Mouse (Mus musculus): Measurements from ENCODE around the gene L3hypdh. TPM values are rescaled to one million over a fixed set of nuclear protein-coding genes. Genes with fewer than 3 reads are reported as not detected.

Gene L3hypdh
- 2.5 and 5.2 TPM in 2 replicates for total RNA-seq (2012; rRNA removed)
- polyA plus RNA-seq (2012; ENCODE audit: insufficient read depth in 1 of 2, insufficient read length in 2 of 2, low read depth in 1 of 2, low replicate concordance in 2 of 2, missing spikeins in 1 of 2) = 1 to 10 TPM in 1 of 2 experiments, not detected in 1; 9.3 TPM

DNA sequence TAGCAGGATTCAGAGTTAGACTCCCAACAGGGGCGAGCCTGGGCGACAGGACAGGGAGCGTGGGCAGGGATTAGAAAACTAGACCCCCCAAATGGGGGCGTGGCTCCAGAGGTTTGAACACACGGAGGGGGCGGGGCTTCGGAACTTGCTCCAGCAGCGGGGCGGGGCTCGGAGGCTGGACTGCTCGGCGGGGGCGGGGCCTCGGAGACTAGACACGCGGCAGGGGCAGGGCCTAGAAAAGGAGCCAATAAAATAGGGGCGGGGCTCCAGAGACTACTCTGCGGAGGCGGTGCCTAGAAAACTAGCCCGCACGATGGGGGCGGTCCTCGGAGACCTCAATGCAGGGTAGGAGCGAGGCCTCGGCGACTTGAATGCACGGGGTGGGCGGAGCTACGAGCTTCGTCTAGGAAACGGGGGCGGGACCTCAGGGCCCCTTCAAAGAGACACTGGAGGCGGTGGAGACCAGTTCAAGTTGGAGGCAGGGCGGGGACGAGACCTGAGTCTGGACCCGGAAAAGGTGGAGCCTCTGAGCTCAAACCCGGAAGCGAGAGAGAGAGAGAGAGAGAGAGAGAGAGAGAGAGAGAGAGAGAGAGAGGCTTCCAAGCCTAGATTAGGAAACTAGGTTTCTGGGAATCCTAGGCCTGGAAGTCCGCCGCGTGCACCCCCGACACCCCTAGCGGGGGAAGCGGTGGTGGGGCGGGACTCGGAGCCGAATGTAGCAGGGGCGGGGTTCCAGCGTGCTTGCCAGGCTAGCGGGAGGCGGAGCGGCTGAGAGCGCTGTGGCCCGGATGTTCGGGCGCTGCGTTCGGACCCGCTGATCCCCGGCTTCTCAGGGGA lies at the start of gene L3hypdh, which contains the start of gene Jkamp:
Gene L3hypdh, minus strand, starts transcription at position 111 of the 837 bp plus-strand sequence.
Gene Jkamp, plus strand, starts transcription at position 261 of the 837 bp plus-strand sequence.
- no peaks in the 10 kb centered on the region; the same call in 1 of the 2 replicates for H3K79me2 ChIP-seq (ENCODE audit: control insufficient read depth, insufficient read depth, low read length, poor library complexity)
- H3K9ac ChIP-seq (ENCODE audit: control insufficient read depth, low read depth, low read length, poor library complexity, severe bottlenecking) = peak within 1 kb of the TSS; percentile 88
- peak within 1 kb of the TSS; percentile 87 for H3K27ac ChIP-seq (ENCODE audit: control insufficient read depth, low read depth, low read length)
- H3K36me3 ChIP-seq (ENCODE audit: control insufficient read depth in 1 of 2, insufficient read depth in 2 of 2, low read length in 2 of 2) = peaks cover 0 to 6% of the 10 kb centered on the region in 2 experiments; a peak in 2 of 4 replicates
- peak; percentile 99 for DNase-seq (ENCODE audit: low read depth, low spot score)
- peak within 1 kb of the TSS; percentile 93 to 94 for H3K4me3 ChIP-seq (ENCODE audit: control insufficient read depth in 1 of 2, insufficient read depth in 1 of 2, low read depth in 2 of 2, low read length in 2 of 2)
- H3K27me3 ChIP-seq (ENCODE audit: control insufficient read depth in 1 of 2, insufficient read depth in 2 of 2, low read length in 2 of 2) = no peaks in the 10 kb centered on the region
- peaks cover 0 to 2% of the 10 kb centered on the region in 2 experiments; a peak in 1 of 4 replicates for H3K4me1 ChIP-seq (ENCODE audit: control insufficient read depth in 1 of 2, insufficient read depth in 2 of 2, low read length in 2 of 2)
- no peaks in the 10 kb centered on the region for H3K9me3 ChIP-seq (replicated peaks; ENCODE audit: insufficient read depth, low read length)
- TF ChIP-seq POLR2AphosphoS2 (IDR thresholded peaks at IDR 0.05; ENCODE audit: low read length) = peak; percentile 47; the same call in 1 of the 2 replicates
- no peak for TF ChIP-seq USF1 (IDR thresholded peaks at IDR 0.05; ENCODE audit: low read depth, low read length)
- no peak for TF ChIP-seq KAT2A (conservative IDR thresholded peaks at IDR 0.05; ENCODE audit: low read depth, low read length)
- TF ChIP-seq ZMIZ1 (IDR thresholded peaks at IDR 0.05; ENCODE audit: low read depth, low read length) = 0 out of 2 replicates have a peak, but pooled peaks have one; percentile 30
- TF ChIP-seq NELFE (IDR thresholded peaks at IDR 0.05; ENCODE audit: low read depth, low read length) = peak; percentile 60; the same call in 1 of the 2 replicates
- peak; percentile 15 for TF ChIP-seq ETS1 (IDR thresholded peaks at IDR 0.05; ENCODE audit: low read depth, low read length)
- TF ChIP-seq MAX (IDR thresholded peaks at IDR 0.05; ENCODE audit: low read length) = peak; percentile 2; the same call in 1 of the 2 replicates
- peak; percentile 94 for TF ChIP-seq JUND (IDR thresholded peaks at IDR 0.05; ENCODE audit: low read depth, low read length)
- 0 out of 2 replicates have a peak, but pooled peaks have one; percentile 20 for TF ChIP-seq TCF12 (IDR thresholded peaks at IDR 0.05; ENCODE audit: low read depth, low read length)
- peak; percentile 50 for TF ChIP-seq MXI1 (IDR thresholded peaks at IDR 0.05; ENCODE audit: low read depth, low read length)
- TF ChIP-seq MYB (IDR thresholded peaks at IDR 0.05; ENCODE audit: low read depth, low read length) = no peak
- peak; percentile 65 for TF ChIP-seq HCFC1 (IDR thresholded peaks at IDR 0.05; ENCODE audit: low read depth, low read length)
- TF ChIP-seq BHLHE40 (IDR thresholded peaks at IDR 0.05; ENCODE audit: borderline replicate concordance, low read depth, low read length) = no peak
- TF ChIP-seq ELF1 (IDR thresholded peaks at IDR 0.05; ENCODE audit: low read depth, low read length) = peak; percentile 95
- TF ChIP-seq TBP (IDR thresholded peaks at IDR 0.05; ENCODE audit: low read depth, low read length) = peak; percentile 36; the same call in 1 of the 2 replicates
- no peak for TF ChIP-seq CTCF (IDR thresholded peaks at IDR 0.05 in 2 of 3, conservative IDR thresholded peaks at IDR 0.05 in 1 of 3; ENCODE audit: control insufficient read depth in 1 of 3, insufficient read depth in 1 of 3, low read depth in 2 of 3, low read length in 3 of 3, poor library complexity in 1 of 3, severe bottlenecking in 1 of 3)
- no peak for TF ChIP-seq RAD21 (IDR thresholded peaks at IDR 0.05; ENCODE audit: low read depth, low read length)
- TF ChIP-seq POLR2A (IDR thresholded peaks at IDR 0.05; ENCODE audit: control insufficient read depth in 1 of 2, insufficient read depth in 1 of 2, low read depth in 1 of 2, low read length in 2 of 2, poor library complexity in 1 of 2) = peak; percentile 54 to 60

GRCm38 (mm10) chr12:72129203-72129602 lies 44.0 kb upstream of the L3hypdh start:
- no peaks in the 10 kb centered on the region; a peak in 1 of 4 replicates for H3K27me3 ChIP-seq (ENCODE audit: control insufficient read depth in 1 of 2, insufficient read depth in 2 of 2, low read length in 2 of 2)
- no peaks in the 10 kb centered on the region for H3K9me3 ChIP-seq (replicated peaks; ENCODE audit: insufficient read depth, low read length)
- no peaks in the 10 kb centered on the region for H3K79me2 ChIP-seq (ENCODE audit: control insufficient read depth, insufficient read depth, low read length, poor library complexity)
- H3K27ac ChIP-seq (ENCODE audit: control insufficient read depth, low read depth, low read length) = no peak overlapping the region
- H3K4me3 ChIP-seq (ENCODE audit: control insufficient read depth in 1 of 2, insufficient read depth in 1 of 2, low read depth in 2 of 2, low read length in 2 of 2) = no peak overlapping the region
- H3K4me1 ChIP-seq (ENCODE audit: control insufficient read depth in 1 of 2, insufficient read depth in 2 of 2, low read length in 2 of 2) = no peaks in the 10 kb centered on the region
- TF ChIP-seq POLR2A (IDR thresholded peaks at IDR 0.05; ENCODE audit: control insufficient read depth in 1 of 2, insufficient read depth in 1 of 2, low read depth in 1 of 2, low read length in 2 of 2, poor library complexity in 1 of 2) (no peak), GABPA (IDR thresholded peaks at IDR 0.05; ENCODE audit: low read depth, low read length) (no peak), MEF2A (IDR thresholded peaks at IDR 0.05; ENCODE audit: extremely low read depth, insufficient replicate concordance, low read depth, low read length, poor library complexity, severe bottlenecking) (no peak), NELFE (IDR thresholded peaks at IDR 0.05; ENCODE audit: low read depth, low read length) (no peak), BHLHE40 (IDR thresholded peaks at IDR 0.05; ENCODE audit: borderline replicate concordance, low read depth, low read length) (no peak), TCF12 (IDR thresholded peaks at IDR 0.05; ENCODE audit: low read depth, low read length) (no peak), SIN3A (IDR thresholded peaks at IDR 0.05; ENCODE audit: low read length) (no peak), MYB (IDR thresholded peaks at IDR 0.05; ENCODE audit: low read depth, low read length) (no peak), ZC3H11A (IDR thresholded peaks at IDR 0.05; ENCODE audit: low read depth, low read length) (no peak), TAL1 (IDR thresholded peaks at IDR 0.05; ENCODE audit: low read length) (no peak), ETS1 (IDR thresholded peaks at IDR 0.05; ENCODE audit: low read depth, low read length) (no peak), CHD1 (IDR thresholded peaks at IDR 0.05; ENCODE audit: low read depth, low read length) (no peak)
- H3K36me3 ChIP-seq (ENCODE audit: control insufficient read depth in 1 of 2, insufficient read depth in 2 of 2, low read length in 2 of 2) = no peaks in the 10 kb centered on the region
- no peak overlapping the region for H3K9ac ChIP-seq (ENCODE audit: control insufficient read depth, low read depth, low read length, poor library complexity, severe bottlenecking)
- DNase-seq (ENCODE audit: low read depth, low spot score) = no peak
